Mouse (Mus musculus): ENCODE data around the gene Nyx. TPM values are rescaled to one million over a fixed set of nuclear protein-coding genes. Genes with fewer than 3 reads are reported as not detected.

Gene Nyx
- polyA plus RNA-seq, 1 experiment from 2014 or later = 0.06 TPM

Other genes with a start within 250 kb of the Nyx start
- gene Ddx3x, start 185.1 kb upstream of the Nyx start, polyA plus RNA-seq (2016; fragmentation: Nextera tagmentation; extraction: Ambion mirVana) = 167 and 183 TPM in 2 replicates
- 0.81 and 0.95 TPM in 2 replicates for gene Gpr34, start 166.0 kb downstream of the Nyx start, polyA plus RNA-seq (2016; fragmentation: Nextera tagmentation; extraction: Ambion mirVana)
- 0.46 and 0.47 TPM in 2 replicates for gene Gpr82, start 195.3 kb downstream of the Nyx start, polyA plus RNA-seq (2016; fragmentation: Nextera tagmentation; extraction: Ambion mirVana)